Mouse (Mus musculus): Measurements from ENCODE around the gene Tor4a.

GRCm38 (mm10) chr2:25186575-25186930 lies 10.1 kb downstream of the Tor4a start:
- TF ChIP-seq CTCF (IDR thresholded peaks at IDR 0.05; ENCODE audit: extremely low read depth, insufficient read length, insufficient replicate concordance, low read depth, low read length) (no peak), POLR2A (IDR thresholded peaks at IDR 0.05; ENCODE audit: low read depth, low read length) (no peak)

Data from small intestine, adult 2 months (tissue).